In genomic region chr19:27410751-27411150, GRCm38 (mm10) we compare ENCODE assay signal across 22 mouse cellular contexts. TPM values are rescaled to one million over a fixed set of nuclear protein-coding genes. Genes with fewer than 3 reads are reported as not detected.
DNase-seq lines count a peak whose midpoint lies in the region; ATAC-seq and TF ChIP-seq lines count a peak whose summit lies in the region.
"Had no signal": no experiment of that assay in that cellular context is flagged by ENCODE, and none has a peak within 500 bp of the region (broad histone marks: within the 10 kb centered on the region; RNA-seq: fewer than 3 reads in every experiment).

No protein-coding gene starts in this region.

- DNase-seq in heart, adult 18-20 months: peak; percentile 19 to 58
- no peak for DNase-seq in liver, adult 2 months (ENCODE audit: extremely low read depth, low read depth, low spot score)
- no peak for DNase-seq in liver
- no peak for DNase-seq in adrenal gland, postnatal 36 days
- DNase-seq in ovary, adult 18-20 months (ENCODE audit: low spot score): no peak
- DNase-seq: adrenal gland, postnatal 25 days; cerebellum, adult 9-10 months; gastrocnemius, postnatal 25 days; right cerebral cortex, postnatal 14 days; thymus, postnatal 25 days had no signal

- H3K9ac ChIP-seq in heart, embryonic 11.5 days (ENCODE audit: low read depth, low read length): no peak overlapping the region
- no peak overlapping the region for H3K9ac ChIP-seq in liver, adult 2 months (ENCODE audit: low read depth, low read length)
- no peak overlapping the region for H3K9ac ChIP-seq in lung, embryonic 16.5 days (ENCODE audit: low read length)
- H3K9ac ChIP-seq: forebrain, embryonic 12.5 days; heart, embryonic 15.5 days; hindbrain, embryonic 13.5 days; limb, embryonic 13.5 days; liver, embryonic 15.5 days; midbrain, embryonic 15.5 days had no signal

- H3K4me1 ChIP-seq in heart, embryonic 11.5 days (ENCODE audit: control insufficient read depth, insufficient read depth, low read length): peaks cover 4% of the 10 kb centered on the region
- H3K4me1 ChIP-seq in liver, adult 2 months (ENCODE audit: control insufficient read depth, insufficient read depth, low read length): peaks cover 10% of the 10 kb centered on the region
- no peaks in the 10 kb centered on the region for H3K4me1 ChIP-seq in bone marrow, adult 2 months (ENCODE audit: control insufficient read depth, insufficient read depth, low read length)
- peaks cover 2% of the 10 kb centered on the region; the same call in 1 of the 2 replicates for H3K4me1 ChIP-seq in lung, embryonic 16.5 days (replicated peaks; ENCODE audit: control insufficient read depth, insufficient read depth, low read length)
- H3K4me1 ChIP-seq: forebrain, embryonic 12.5 days; hindbrain, embryonic 13.5 days; limb, embryonic 13.5 days; liver, embryonic 15.5 days; midbrain, embryonic 15.5 days had no signal

- H3K9me3 ChIP-seq in heart, embryonic 11.5 days (replicated peaks; ENCODE audit: control insufficient read depth, low read length): no peaks in the 10 kb centered on the region
- H3K9me3 ChIP-seq in lung, embryonic 16.5 days (ENCODE audit: control insufficient read depth, low read length): no peaks in the 10 kb centered on the region
- H3K9me3 ChIP-seq: forebrain, embryonic 12.5 days; G1E; heart, embryonic 15.5 days; hindbrain, embryonic 13.5 days; limb, embryonic 13.5 days; liver, embryonic 15.5 days; midbrain, embryonic 15.5 days had no signal

- TF ChIP-seq CTCF in liver, adult 2 months (IDR thresholded peaks at IDR 0.05; ENCODE audit: low read depth, low read length): no peak
- TF ChIP-seq CTCF in bone marrow, adult 2 months (IDR thresholded peaks at IDR 0.05; ENCODE audit: control insufficient read depth, insufficient read depth, low read length): no peak

- H3K27ac ChIP-seq in heart, embryonic 11.5 days (ENCODE audit: low read depth, low read length): no peak overlapping the region
- peak overlapping the region; percentile 75 for H3K27ac ChIP-seq in liver, adult 2 months (replicated peaks; ENCODE audit: insufficient read depth, low read depth, low read length)
- peak overlapping the region; percentile 27; the same call in 1 of the 2 replicates for H3K27ac ChIP-seq in bone marrow, adult 2 months (ENCODE audit: control insufficient read depth, insufficient read depth, low read depth, low read length, poor library complexity)
- H3K27ac ChIP-seq in lung, embryonic 16.5 days (ENCODE audit: low read length): peak overlapping the region; percentile 37; the same call in 1 of the 2 replicates
- H3K27ac ChIP-seq: forebrain, embryonic 12.5 days; heart, embryonic 15.5 days; hindbrain, embryonic 13.5 days; limb, embryonic 13.5 days; liver, embryonic 15.5 days; midbrain, embryonic 15.5 days had no signal

- 55% methylated on average over 4 of the region's 4 CpGs for WGBS in heart, embryonic 11.5 days (ENCODE audit: insufficient replicate concordance)
- 85% methylated on average over 4 of the region's 4 CpGs for WGBS in liver, adult 2 months
- 77% methylated on average over 4 of the region's 4 CpGs for WGBS in bone marrow, adult 2 months
- 68% methylated on average over 4 of the region's 4 CpGs for WGBS in lung, embryonic 16.5 days

- H3K27me3 ChIP-seq in heart, embryonic 11.5 days (ENCODE audit: control insufficient read depth, insufficient read depth, low read length): no peaks in the 10 kb centered on the region
- no peaks in the 10 kb centered on the region for H3K27me3 ChIP-seq in liver, adult 2 months (ENCODE audit: control insufficient read depth, insufficient read depth, low read length)
- no peaks in the 10 kb centered on the region for H3K27me3 ChIP-seq in lung, embryonic 16.5 days (ENCODE audit: control insufficient read depth, insufficient read depth, low read depth, low read length)
- H3K27me3 ChIP-seq: forebrain, embryonic 12.5 days; heart, embryonic 15.5 days; hindbrain, embryonic 13.5 days; limb, embryonic 13.5 days; liver, embryonic 15.5 days; midbrain, embryonic 15.5 days had no signal

- H3K4me2 ChIP-seq in heart, embryonic 11.5 days: no peak overlapping the region
- H3K4me2 ChIP-seq in lung, embryonic 16.5 days (ENCODE audit: low read depth, low read length): no peak overlapping the region
- H3K4me2 ChIP-seq: forebrain, embryonic 12.5 days; hindbrain, embryonic 13.5 days; limb, embryonic 13.5 days; liver, embryonic 15.5 days; midbrain, embryonic 15.5 days had no signal

- no peak overlapping the region for H3K4me3 ChIP-seq in heart, embryonic 11.5 days (ENCODE audit: low read depth, low read length)
- H3K4me3 ChIP-seq in liver, adult 2 months (ENCODE audit: insufficient read depth, low read depth, low read length): no peak overlapping the region
- H3K4me3 ChIP-seq in bone marrow, adult 2 months (replicated peaks; ENCODE audit: control insufficient read depth, low read depth, low read length): no peak overlapping the region
- no peak overlapping the region for H3K4me3 ChIP-seq in lung, embryonic 16.5 days (ENCODE audit: low read length)
- H3K4me3 ChIP-seq: forebrain, embryonic 12.5 days; heart, embryonic 15.5 days; hindbrain, embryonic 13.5 days; limb, embryonic 13.5 days; liver, embryonic 15.5 days; midbrain, embryonic 15.5 days; myocyte had no signal

- H3K79me2 ChIP-seq in liver, adult 2 months (ENCODE audit: control insufficient read depth, insufficient read depth, low read length): no peaks in the 10 kb centered on the region

- no peak for ATAC-seq in heart, embryonic 11.5 days (replicated peaks; ENCODE audit: insufficient number of reproducible peaks, low FRiP score, low TSS enrichment)
- peak; percentile 62 for ATAC-seq in lung, embryonic 16.5 days (ENCODE audit: low read depth)
- ATAC-seq: activated CD4-positive, CD25-positive, alpha-beta regulatory T cell, adult 4 months; midbrain, embryonic 15.5 days had no signal

- TF ChIP-seq POLR2A in liver, adult 2 months (IDR thresholded peaks at IDR 0.05; ENCODE audit: extremely low read depth, insufficient read depth, low read length): no peak
- no peak for TF ChIP-seq POLR2A in bone marrow, adult 2 months (IDR thresholded peaks at IDR 0.05; ENCODE audit: borderline replicate concordance, control insufficient read depth, low read depth, low read length)

- H3K36me3 ChIP-seq in heart, embryonic 11.5 days (ENCODE audit: control insufficient read depth, insufficient read depth, low read length): peaks cover 1% of the 10 kb centered on the region; the same call in 1 of the 2 replicates
- H3K36me3 ChIP-seq in liver, adult 2 months (ENCODE audit: control insufficient read depth, insufficient read depth, low read length): peaks cover 37% of the 10 kb centered on the region
- H3K36me3 ChIP-seq in lung, embryonic 16.5 days (ENCODE audit: control insufficient read depth, insufficient read depth, low read length): peaks cover 8% of the 10 kb centered on the region

RNA-seq across cellular contexts. Expression of gene Pum3, which starts 18.9 kb away (rescaled TPM):
- 10 to 100 TPM; 32.0 to 34.1 TPM for total RNA-seq in heart, adult 18-20 months (2021)
- polyA plus RNA-seq in heart, embryonic 11.5 days (2014; fragmentation: Nextera tagmentation; extraction: Ambion mirVana): 65.1 and 66.5 TPM in 2 replicates
- 14.3 TPM in 2 replicates for total RNA-seq in liver, adult 2 months (2014; rRNA removed)
- 12.3 and 13.2 TPM in 2 replicates for polyA plus RNA-seq in liver, adult 2 months (2012; rRNA removed)
- polyA plus RNA-seq in bone marrow, adult 2 months (2011; ENCODE audit: insufficient read depth, insufficient read length, low replicate concordance, missing spikeins): 52.4 and 72.4 TPM in 2 replicates
- polyA plus RNA-seq in lung, embryonic 16.5 days (2015; fragmentation: Nextera tagmentation; extraction: Ambion mirVana): 66.5 and 67.0 TPM in 2 replicates
- 100 to 1,000 TPM in 1 of 2 experiments, 10 to 100 TPM in 1; 100.0 to 130 TPM for total RNA-seq in adrenal gland, postnatal 36 days (2021)

Comparison
In these comparisons a context has a peak if more than half of its experiments do, and no peak if none do; other contexts are left out.
1. DNase-seq: peak in heart, adult 18-20 months (2 of 2); none in liver, adult 2 months (single experiment), liver (single experiment), adrenal gland, postnatal 36 days (0 of 2) and ovary, adult 18-20 months (single experiment).